Mouse (Mus musculus): ENCODE measurements around the gene Gpi1. TPM values are rescaled to one million over a fixed set of nuclear protein-coding genes. Genes with fewer than 3 reads are reported as not detected.
"Not testable (repeated sequence)": the region's sequence is repeated elsewhere in the genome, so short reads cannot be mapped to it uniquely, and the experiment has no call there.

Gpi1 gene
- total RNA-seq, 4 experiments from 2014 or later: 550 to 601 (median 588) TPM

DNA sequence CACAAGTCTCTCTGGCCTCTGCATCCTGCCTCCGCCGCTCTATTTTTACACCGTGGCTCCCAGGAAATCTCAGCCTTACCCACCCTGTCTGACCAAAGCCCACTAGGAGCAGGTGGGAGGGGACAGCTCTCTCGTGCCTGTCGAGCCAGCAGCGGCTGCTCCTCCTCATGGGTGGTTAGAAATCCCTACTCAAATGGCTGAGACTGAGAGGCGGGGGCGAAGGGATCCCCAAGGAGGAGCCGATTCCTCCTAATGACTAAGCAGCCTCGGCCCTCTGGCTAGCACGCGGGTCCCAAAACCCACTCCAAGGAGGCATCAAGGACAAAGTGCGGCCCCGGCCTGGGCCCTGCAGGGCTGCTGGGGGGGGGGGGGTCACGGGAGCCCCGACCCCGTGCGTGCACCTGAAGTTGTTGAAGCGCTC lies 435 bp downstream of the Gpi1 start:
- DNase-seq (ENCODE audit: low spot score): peak; percentile 46

GRCm38 (mm10) chr7:34229153-34229552 lies 983 bp downstream of the Gpi1 start:
- no peak for DNase-seq (ENCODE audit: low spot score)

- no peak for DNase-seq (ENCODE audit: low spot score)
Observed at GRCm38 (mm10) chr7:34228641-34229040, 1.5 kb downstream of the Gpi1 start.

DNA sequence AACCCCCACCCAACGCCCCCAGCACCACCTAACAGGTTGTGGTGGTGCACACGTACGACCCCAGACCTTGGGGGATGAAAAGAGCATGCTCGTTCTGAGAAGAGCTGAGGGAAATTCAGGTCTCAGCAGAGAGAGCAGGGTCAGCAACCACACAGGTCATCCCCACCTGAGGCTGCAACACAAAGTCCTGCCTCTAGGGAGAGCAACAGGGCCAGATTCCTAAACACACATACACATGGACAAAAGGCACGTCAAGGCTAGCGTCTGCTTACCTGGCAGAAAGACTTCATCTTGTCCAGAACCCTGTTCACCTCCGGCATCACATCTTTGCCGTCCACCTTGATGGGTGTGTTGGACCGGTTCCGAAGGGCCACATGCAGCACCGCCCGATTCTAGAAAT lies 3.3 kb downstream of the Gpi1 start:
- no peak for DNase-seq (ENCODE audit: low spot score)

DNA sequence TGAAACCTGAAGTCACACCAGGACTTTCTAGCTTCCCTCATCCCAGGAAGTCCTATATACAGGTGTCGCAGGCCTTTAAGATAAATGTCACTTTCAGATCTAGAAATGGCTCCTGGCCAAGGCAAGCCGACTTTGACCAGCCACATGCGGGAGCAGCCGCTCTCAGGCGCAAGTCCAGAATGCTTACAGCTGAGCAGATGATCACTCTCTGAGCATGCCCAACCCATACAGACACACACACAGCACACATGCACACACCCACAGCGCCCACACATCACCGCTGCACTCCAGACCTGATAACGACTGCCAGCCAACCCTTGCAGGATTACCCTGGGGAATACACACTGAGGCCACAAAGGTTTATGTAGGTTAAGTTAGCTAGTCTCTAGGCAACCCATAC lies 4.0 kb downstream of the Gpi1 start:
- no peak for DNase-seq (ENCODE audit: low spot score)

DNA sequence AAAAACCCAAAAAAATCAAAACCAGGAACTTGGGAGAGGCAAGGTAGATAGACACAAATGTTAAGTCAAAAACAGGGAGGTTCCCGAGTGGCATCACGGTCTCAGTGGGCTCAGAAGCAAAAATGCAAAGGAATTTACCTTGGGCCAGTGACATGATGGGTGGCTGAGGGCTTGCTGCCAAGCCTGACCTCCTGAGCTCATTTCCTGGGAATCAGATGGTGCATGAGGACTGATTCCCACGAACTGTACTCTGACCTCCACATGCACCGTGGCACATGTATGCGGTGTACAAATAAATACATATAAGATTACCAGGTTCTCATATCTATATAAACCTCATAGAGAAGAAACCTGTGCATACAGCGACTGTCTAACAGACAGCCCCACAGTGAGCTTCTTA lies 5.8 kb downstream of the Gpi1 start:
- DNase-seq (ENCODE audit: low spot score): no peak

DNA sequence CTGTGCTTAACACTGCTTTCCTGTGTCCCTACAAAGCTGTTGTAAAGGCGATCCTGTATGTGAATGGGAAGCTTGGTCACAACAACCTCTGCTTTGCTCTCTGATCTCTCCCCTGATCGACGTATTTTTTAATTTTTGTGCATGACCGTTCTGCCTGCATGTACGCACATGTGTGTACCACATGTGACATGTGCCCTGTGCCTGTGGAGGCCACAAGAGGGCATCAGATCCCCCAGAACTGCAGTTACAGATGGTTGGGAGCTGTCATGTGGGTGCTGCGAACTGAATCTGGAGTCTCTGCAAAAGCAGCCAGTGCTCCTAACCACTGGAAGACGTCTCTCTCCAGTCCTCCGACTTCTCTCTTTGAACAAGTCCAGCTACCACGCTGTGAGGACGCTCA lies 7.8 kb downstream of the Gpi1 start:
- DNase-seq (ENCODE audit: low spot score): no peak

GRCm38 (mm10) chr7:34221594-34222250 lies 8.4 kb downstream of the Gpi1 start:
- DNase-seq (ENCODE audit: low spot score): no peak

DNA sequence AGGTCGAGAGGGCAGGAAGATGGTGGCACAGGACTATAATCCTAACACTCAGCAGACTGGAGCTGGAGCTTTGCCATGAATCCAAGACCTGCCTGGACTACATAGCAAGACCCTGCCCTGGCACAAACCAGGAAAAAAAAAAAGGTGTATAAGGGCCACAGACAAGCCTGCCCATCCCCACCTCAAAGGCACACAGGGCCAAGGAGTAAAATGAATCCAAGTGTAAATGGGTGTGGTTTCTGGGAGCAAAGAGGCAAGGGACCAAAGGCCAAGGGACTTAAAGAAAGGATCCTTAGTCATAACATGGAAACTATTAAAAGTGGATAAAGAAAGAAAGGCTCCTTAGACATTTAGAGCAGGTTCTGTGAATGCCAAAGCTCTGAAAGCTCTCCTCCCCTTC lies 11.6 kb downstream of the Gpi1 start:
- no peak for DNase-seq (ENCODE audit: low spot score)

GRCm38 (mm10) chr7:34216474-34216873 lies 13.7 kb downstream of the Gpi1 start:
- no peak for DNase-seq (ENCODE audit: low spot score)

DNA sequence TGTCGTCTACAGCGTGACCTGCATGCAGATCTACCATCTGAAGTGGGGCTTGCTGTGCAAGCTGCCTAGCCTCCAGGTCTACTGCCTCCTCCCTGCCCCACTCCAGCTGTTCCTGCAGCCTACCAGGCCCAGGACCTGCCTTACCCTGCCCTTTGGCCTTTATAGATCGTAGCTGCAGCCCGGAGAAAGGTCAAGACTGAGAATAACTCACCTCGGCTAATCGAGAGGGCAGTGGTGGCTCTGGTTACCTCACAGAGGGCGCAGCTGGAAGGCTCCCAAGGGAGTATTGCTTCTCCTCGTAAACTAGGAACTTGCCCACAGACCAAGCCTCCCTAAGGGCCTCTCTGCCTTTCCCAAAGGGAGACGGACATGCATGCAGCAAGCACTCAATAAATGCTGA lies 14.7 kb downstream of the Gpi1 start:
- DNase-seq (ENCODE audit: low spot score): no peak

GRCm38 (mm10) chr7:34214644-34215043 lies 15.5 kb downstream of the Gpi1 start:
- no peak for DNase-seq (ENCODE audit: low spot score)

GRCm38 (mm10) chr7:34213281-34213680 lies 16.9 kb downstream of the Gpi1 start:
- DNase-seq (ENCODE audit: low spot score): no peak

DNA sequence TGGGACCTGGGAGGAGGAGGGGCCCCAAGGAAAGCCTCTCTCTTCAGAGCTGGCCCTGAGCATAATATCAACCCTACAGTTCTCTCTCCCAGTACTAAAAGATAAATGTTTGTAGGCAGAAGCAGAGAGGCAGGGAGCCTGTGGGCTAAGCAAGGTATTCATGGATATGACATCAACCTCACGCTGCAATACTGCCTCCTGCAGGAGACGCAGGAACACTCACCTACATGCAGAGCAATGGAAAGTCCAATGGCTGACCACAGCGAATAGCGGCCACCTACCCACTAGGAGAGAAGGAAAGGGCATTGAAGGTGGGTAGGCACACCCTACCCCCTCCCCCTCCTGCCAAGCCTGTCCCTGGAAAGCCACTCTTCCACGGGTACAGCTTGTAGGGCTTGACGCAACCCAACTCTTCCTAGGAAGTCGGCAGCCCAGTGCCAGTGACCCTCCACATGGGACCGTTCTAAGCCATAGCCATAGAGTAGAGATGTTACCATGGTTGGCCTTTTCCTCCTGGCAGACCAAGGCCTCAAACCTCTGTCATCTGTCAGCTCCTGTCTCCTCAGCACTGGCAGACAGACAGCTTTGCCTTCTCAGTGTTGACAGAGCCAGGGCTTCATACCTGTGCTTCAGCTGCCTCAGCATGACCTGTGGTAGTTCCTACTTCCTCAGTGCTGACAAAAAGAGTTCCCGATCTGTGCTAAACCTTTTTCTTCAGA lies 21.9 kb downstream of the Gpi1 start:
- DNase-seq (ENCODE audit: low spot score): no peak

GRCm38 (mm10) chr7:34206331-34206730 lies 23.8 kb downstream of the Gpi1 start:
- no peak for DNase-seq (ENCODE audit: low spot score)

DNA sequence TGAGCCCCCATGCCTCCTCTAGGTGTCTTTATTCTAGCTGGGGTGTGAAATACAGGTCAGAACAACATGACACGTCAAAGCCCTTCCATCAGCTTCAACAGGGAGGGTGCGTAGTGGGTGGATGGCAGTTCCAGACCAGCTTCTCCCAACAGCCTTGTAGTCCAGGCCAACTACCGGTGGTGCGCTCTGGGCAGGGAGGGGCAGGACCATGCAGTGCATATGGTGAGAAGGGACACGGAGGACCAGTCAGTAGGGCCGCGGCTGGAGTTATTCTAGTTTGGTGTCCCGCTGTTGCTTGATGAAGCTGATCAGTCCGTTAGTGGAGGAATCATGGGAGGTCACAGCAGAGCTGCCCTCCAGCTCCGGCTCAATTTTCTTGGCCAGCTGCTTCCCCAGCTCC lies 28.0 kb downstream of the Gpi1 start:
- DNase-seq (ENCODE audit: low spot score): not testable (repeated sequence)

- no peak for DNase-seq (ENCODE audit: low spot score)
Observed at GRCm38 (mm10) chr7:34200829-34201228, 29.3 kb downstream of the Gpi1 start.

GRCm38 (mm10) chr7:34198346-34198745 lies 31.8 kb downstream of the Gpi1 start:
- DNase-seq (ENCODE audit: low spot score): peak; percentile 26

GRCm38 (mm10) chr7:34196132-34197128 lies 33.7 kb downstream of the Gpi1 start, which contains the start of gene Pdcd2l:
Gene Pdcd2l (minus strand): TSS chr7:34196661.
- DNase-seq (ENCODE audit: low spot score): peak; percentile 89

DNA sequence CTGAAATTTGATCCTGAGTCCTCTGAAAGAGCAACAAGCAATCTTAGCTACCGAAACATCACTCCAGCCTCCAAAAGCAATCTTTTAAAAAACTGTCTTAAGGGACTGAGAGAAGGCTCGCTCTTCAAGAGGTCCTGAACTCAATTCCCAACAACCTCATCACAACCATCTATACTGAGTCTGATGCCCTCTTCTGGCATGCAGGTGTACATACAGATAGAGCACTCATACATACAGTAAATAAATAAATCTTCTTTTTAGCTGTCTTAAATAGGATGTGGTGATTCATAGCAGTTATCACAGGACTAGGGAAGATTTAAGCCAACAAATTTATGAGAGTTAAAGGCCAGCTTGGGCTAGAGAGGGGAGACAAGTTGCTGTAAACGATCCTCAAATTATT lies 34.5 kb downstream of the Gpi1 start:
- no peak for DNase-seq (ENCODE audit: low spot score)

GRCm38 (mm10) chr7:34192825-34193224 lies 37.3 kb downstream of the Gpi1 start:
- no peak for DNase-seq (ENCODE audit: low spot score)

DNA sequence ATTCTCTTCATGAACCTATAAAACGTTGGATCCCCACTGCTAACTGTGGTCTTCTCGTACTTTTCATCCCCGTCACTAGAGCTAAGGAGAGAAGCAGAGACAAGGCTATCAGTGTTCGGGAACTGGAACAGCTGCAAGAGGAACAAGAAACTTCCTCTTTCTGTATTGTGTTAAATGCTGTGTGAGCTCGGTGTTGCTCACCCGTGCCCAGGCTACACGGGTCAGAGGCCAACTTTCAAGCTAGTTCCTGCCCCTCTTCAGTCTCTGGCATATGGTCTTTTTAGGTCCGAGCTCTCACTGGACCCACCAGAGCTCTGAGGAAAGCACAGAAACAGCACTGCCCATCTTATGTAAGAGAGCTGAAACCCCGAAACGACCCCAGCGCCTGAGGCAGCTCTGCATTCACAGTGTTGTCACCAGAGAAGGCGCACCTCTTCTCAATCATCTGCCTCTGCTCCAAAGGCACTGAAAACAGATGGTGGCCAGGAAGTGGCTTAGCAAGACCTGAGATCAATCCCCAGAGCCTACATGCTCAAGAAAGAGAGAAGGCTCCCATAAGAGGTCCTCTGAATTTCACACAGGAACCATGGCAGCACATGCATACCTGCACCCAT lies 40.7 kb downstream of the Gpi1 start:
- no peak for DNase-seq (ENCODE audit: low spot score)
